Comparison of ENCODE assay signal across 9 mouse cellular contexts in the genomic region with DNA sequence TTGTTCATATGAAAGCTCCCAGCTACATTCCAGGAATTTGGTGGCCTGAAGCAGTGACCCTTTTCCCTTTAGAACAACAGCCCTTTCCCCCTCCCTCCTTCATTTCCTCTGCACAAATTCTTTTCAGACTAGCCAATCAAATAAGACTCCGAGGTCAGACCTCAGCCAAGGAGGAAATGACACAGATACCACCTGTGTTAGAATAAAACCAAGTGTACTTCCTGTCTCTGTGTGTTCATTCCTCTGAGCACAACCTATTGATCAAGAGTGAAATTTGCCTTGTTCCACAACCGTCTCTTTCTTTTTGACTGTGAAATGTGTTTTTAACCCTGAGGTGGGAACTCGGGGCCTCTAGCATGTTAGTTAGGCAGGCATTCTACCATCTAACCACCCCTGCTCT.
DNase-seq lines count a peak whose midpoint lies in the region; ATAC-seq and TF ChIP-seq lines count a peak whose summit lies in the region.
"Had no signal": no experiment of that assay in that cellular context is flagged by ENCODE, and none has a peak within 500 bp of the region (broad histone marks: within the 10 kb centered on the region; RNA-seq: fewer than 3 reads in every experiment).

No protein-coding gene starts in this region.

- TF ChIP-seq CTCF in liver, adult 2 months (IDR thresholded peaks at IDR 0.05; ENCODE audit: low read depth, low read length): no peak
- TF ChIP-seq CTCF in liver, postnatal 0 days (IDR thresholded peaks at IDR 0.05; ENCODE audit: low read depth): no peak

- 62% methylated on average over 3 of the region's 3 CpGs for WGBS in liver, adult 2 months
- WGBS in liver, postnatal 0 days (ENCODE audit: insufficient replicate concordance): 38% methylated on average over 3 of the region's 3 CpGs

- no peaks in the 10 kb centered on the region for H3K4me1 ChIP-seq in liver, adult 2 months (ENCODE audit: control insufficient read depth, insufficient read depth, low read length)
- H3K4me1 ChIP-seq in liver, postnatal 0 days (ENCODE audit: insufficient read depth): no peaks in the 10 kb centered on the region
- H3K4me1 ChIP-seq in brown adipose tissue, adult 24 weeks (ENCODE audit: control insufficient read depth, insufficient read depth, insufficient read length, low read length): peaks cover 2% of the 10 kb centered on the region; the same call in 1 of the 2 replicates
- H3K4me1 ChIP-seq: lung, embryonic 15.5 days had no signal

- no peaks in the 10 kb centered on the region for H3K36me3 ChIP-seq in liver, adult 2 months (ENCODE audit: control insufficient read depth, insufficient read depth, low read length)
- H3K36me3 ChIP-seq in liver, postnatal 0 days (replicated peaks; ENCODE audit: insufficient read depth, low read length): no peaks in the 10 kb centered on the region
- H3K36me3 ChIP-seq: lung, embryonic 15.5 days had no signal

- no peaks in the 10 kb centered on the region for H3K9me3 ChIP-seq in liver, postnatal 0 days (ENCODE audit: low read length)
- H3K9me3 ChIP-seq: lung, embryonic 15.5 days had no signal

- TF ChIP-seq POLR2A in liver, adult 2 months (IDR thresholded peaks at IDR 0.05; ENCODE audit: extremely low read depth, insufficient read depth, low read length): no peak

- no peak overlapping the region for H3K27ac ChIP-seq in liver, adult 2 months (replicated peaks; ENCODE audit: insufficient read depth, low read depth, low read length)
- H3K27ac ChIP-seq in liver, postnatal 0 days (ENCODE audit: low read depth): no peak overlapping the region
- H3K27ac ChIP-seq in brown adipose tissue, adult 24 weeks (replicated peaks; ENCODE audit: low read depth, low read length): peak overlapping the region; percentile 85
- H3K27ac ChIP-seq: lung, embryonic 15.5 days had no signal

- ATAC-seq in liver, postnatal 0 days: no peak; the same call in 1 of the 2 replicates
- peak; percentile 78 for ATAC-seq in CD4-positive, CD25-positive, alpha-beta regulatory T cell, adult 4 months
- peak; percentile 84 for ATAC-seq in megakaryocyte progenitor cell, adult 5-6 weeks (replicated peaks; ENCODE audit: poor library complexity)
- ATAC-seq in cerebellum, adult (ENCODE audit: insufficient number of reproducible peaks, low FRiP score, low TSS enrichment): no peak

- H3K4me2 ChIP-seq in liver, postnatal 0 days (ENCODE audit: low read depth, low read length): no peak overlapping the region
- H3K4me2 ChIP-seq: lung, embryonic 15.5 days had no signal

- H3K79me2 ChIP-seq in liver, adult 2 months (ENCODE audit: control insufficient read depth, insufficient read depth, low read length): no peaks in the 10 kb centered on the region

- no peak overlapping the region for H3K9ac ChIP-seq in liver, adult 2 months (ENCODE audit: low read depth, low read length)
- no peak overlapping the region for H3K9ac ChIP-seq in liver, postnatal 0 days (replicated peaks)
- H3K9ac ChIP-seq: lung, embryonic 15.5 days had no signal

- no peak overlapping the region for H3K4me3 ChIP-seq in liver, adult 2 months (ENCODE audit: insufficient read depth, low read depth, low read length)
- no peak overlapping the region for H3K4me3 ChIP-seq in liver, postnatal 0 days (ENCODE audit: low read depth, low read length)
- H3K4me3 ChIP-seq in brown adipose tissue, adult 24 weeks (ENCODE audit: insufficient read depth, low read depth, low read length): no peak overlapping the region
- H3K4me3 ChIP-seq: lung, embryonic 15.5 days had no signal

- no peak for TF ChIP-seq EP300 in liver, postnatal 0 days (IDR thresholded peaks at IDR 0.05; ENCODE audit: low read depth)

- no peaks in the 10 kb centered on the region for H3K27me3 ChIP-seq in liver, adult 2 months (ENCODE audit: control insufficient read depth, insufficient read depth, low read length)
- no peaks in the 10 kb centered on the region for H3K27me3 ChIP-seq in liver, postnatal 0 days (ENCODE audit: insufficient read depth, low read length)
- H3K27me3 ChIP-seq: lung, embryonic 15.5 days had no signal

- DNase-seq in liver, adult 2 months (ENCODE audit: extremely low read depth, low read depth, low spot score): peak; percentile 6
- no peak for DNase-seq in liver, postnatal 0 days
- DNase-seq in urinary bladder, postnatal 10 days (ENCODE audit: low spot score): no peak
- DNase-seq: left cerebral cortex, postnatal 4 days had no signal

Comparison
In these comparisons a context has a peak if more than half of its experiments do, and no peak if none do; other contexts are left out.
1. ATAC-seq: peak in CD4-positive, CD25-positive, alpha-beta regulatory T cell, adult 4 months (single experiment) and megakaryocyte progenitor cell, adult 5-6 weeks (single experiment); none in liver, postnatal 0 days (single experiment) and cerebellum, adult (single experiment).